Mouse (Mus musculus) CH12.LX (cell line): Measurements from ENCODE around the gene Nbeal1. TPM values are rescaled to one million over a fixed set of nuclear protein-coding genes. Genes with fewer than 3 reads are reported as not detected.

Experiments
- DNase-seq: peaks from one replicate; pipeline ENCODE4 v3.0.0-alpha.2; 2013; ENCODE audit errors: extremely low read depth
- H3K27ac ChIP-seq: 2 replicates; pipeline ENCODE4 v1.5.1; 2012; ENCODE audit warnings: low read depth, mild to moderate bottlenecking, control low read depth, moderate library complexity; ENCODE audit not compliant: insufficient read depth
- H3K27me3 ChIP-seq: replicated peaks from 2 replicates; pipeline ENCODE3; 2012; ENCODE audit warnings: inconsistent platforms
- H3K36me3 ChIP-seq, 2 experiments: replicated peaks in 1 of 2; 2 replicates each; pipeline versions ENCODE3 to v1.6.1; 2012; ENCODE audit warnings: inconsistent platforms in 1 of 2, low read length in 1 of 2, mild to moderate bottlenecking in 1 of 2, mixed read lengths in 1 of 2, moderate library complexity in 1 of 2; ENCODE audit not compliant: control insufficient read depth in 1 of 2, insufficient read depth in 1 of 2
- H3K4me1 ChIP-seq, 2 experiments: 2 replicates each; pipeline ENCODE4 v1.6.1; 2012; ENCODE audit warnings: inconsistent platforms in 1 of 2, moderate library complexity in 1 of 2; ENCODE audit not compliant: insufficient read depth in 2 of 2, control insufficient read depth in 1 of 2
- H3K4me2 ChIP-seq: 2 replicates; pipeline ENCODE4 v1.6.1; 2012; ENCODE audit warnings: low read depth, mild to moderate bottlenecking, control low read depth; ENCODE audit not compliant: poor library complexity, insufficient read depth, severe bottlenecking
- H3K4me3 ChIP-seq, 3 experiments: fragments of 150-350 bp in 1 of 3; sonication (generic) in 1 of 3; replicated peaks in 1 of 3; 2 replicates each; pipeline versions ENCODE3 to v1.5.1; 2011 to 2012; ENCODE audit warnings: low read depth in 2 of 3, low read length in 2 of 3, mild to moderate bottlenecking in 2 of 3, moderate library complexity in 2 of 3, control low read depth in 1 of 3, improper control_type of control experiment in 1 of 3, inconsistent platforms in 1 of 3, mixed read lengths in 1 of 3; ENCODE audit not compliant: poor library complexity in 1 of 3
- H3K79me2 ChIP-seq: replicated peaks from 2 replicates; pipeline ENCODE4 v1.6.1; 2012; ENCODE audit warnings: mild to moderate bottlenecking, moderate library complexity; ENCODE audit not compliant: control insufficient read depth, poor library complexity, insufficient read depth, severe bottlenecking; ENCODE audit errors: extremely low read depth
- H3K9ac ChIP-seq: 2 replicates; pipeline ENCODE4 v1.6.1; 2012; ENCODE audit warnings: low read depth, mild to moderate bottlenecking, control low read depth, moderate library complexity; ENCODE audit not compliant: insufficient read depth
- H3K9me3 ChIP-seq: replicated peaks from 2 replicates; pipeline ENCODE3; 2012; ENCODE audit warnings: low read length, inconsistent platforms, mixed read lengths
- BHLHE40 ChIP-seq: IDR thresholded peaks from 2 replicates; pipeline ENCODE4 v1.6.1; 2011; ENCODE audit warnings: mild to moderate bottlenecking, low read depth, low read length, improper control_type of control experiment
- CHD2 ChIP-seq: IDR thresholded peaks from 2 replicates; pipeline ENCODE4 v1.6.1; 2011; ENCODE audit warnings: low read length, improper control_type of control experiment
- EP300 ChIP-seq: IDR thresholded peaks from 2 replicates; pipeline ENCODE4 v1.6.1; 2011; ENCODE audit warnings: low read length, improper control_type of control experiment
- IRF4 ChIP-seq: IDR thresholded peaks from 2 replicates; pipeline ENCODE4 v1.6.1; 2014; ENCODE audit warnings: low read depth, mild to moderate bottlenecking, inconsistent platforms, low read length, improper control_type of control experiment
- JUND ChIP-seq: conservative IDR thresholded peaks from 2 replicates; pipeline ENCODE4 v1.6.1; 2011; ENCODE audit warnings: low read depth, low read length, improper control_type of control experiment
- MYC ChIP-seq: IDR thresholded peaks from 2 replicates; pipeline ENCODE4 v1.6.1; 2011; ENCODE audit warnings: low read depth, mild to moderate bottlenecking, improper control_type of control experiment, low read length
- NRF1 ChIP-seq: IDR thresholded peaks from 2 replicates; pipeline ENCODE4 v1.6.1; 2014; ENCODE audit warnings: low read depth, mild to moderate bottlenecking, inconsistent platforms, low read length, improper control_type of control experiment, moderate library complexity
- PAX5 ChIP-seq: IDR thresholded peaks from 2 replicates; pipeline ENCODE4 v1.6.1; 2012; ENCODE audit warnings: low read length, inconsistent platforms, mixed read lengths
- RAD21 ChIP-seq: IDR thresholded peaks from 2 replicates; pipeline ENCODE4 v1.6.1; 2011; ENCODE audit warnings: low read depth, mild to moderate bottlenecking, low read length, improper control_type of control experiment, moderate library complexity
- SIN3A ChIP-seq: IDR thresholded peaks from 2 replicates; pipeline ENCODE4 v1.6.1; 2012; ENCODE audit warnings: low read length, improper control_type of control experiment, inconsistent platforms
- ZC3H11A ChIP-seq: IDR thresholded peaks from 2 replicates; pipeline ENCODE4 v1.6.1; 2012; ENCODE audit warnings: low read depth, mild to moderate bottlenecking, inconsistent platforms, low read length, improper control_type of control experiment
- ZKSCAN1 ChIP-seq: IDR thresholded peaks from 2 replicates; pipeline ENCODE4 v1.6.1; 2012; ENCODE audit warnings: low read depth, inconsistent platforms, low read length, improper control_type of control experiment, borderline replicate concordance
- ZNF384 ChIP-seq: IDR thresholded peaks from 2 replicates; pipeline ENCODE4 v1.6.1; 2012; ENCODE audit warnings: low read depth, low read length, improper control_type of control experiment, inconsistent platforms
- dilution Hi-C: fragments of 300-500 bp; cut with MboI; formaldehyde crosslinking; loops from 2 replicates; pipeline ENCODE4 v1.14.3; 2020; ENCODE audit warnings: low sequenced_read_pairs; ENCODE audit not compliant: extremely low pct_unique_long_range_greater_than_20kb, extremely low pct_ligation_motif_present
- in situ Hi-C: fragments of 300-500 bp; cut with MboI; formaldehyde crosslinking; loops from 3 replicates; pipeline ENCODE4 v1.14.3; 2019; ENCODE audit warnings: low sequenced_read_pairs, low pct_ligation_motif_present, low pct_unique_long_range_greater_than_20kb, mixed read lengths
- polyA plus RNA-seq: library from polyadenylated mRNA; unstranded; fragments of >175 nt; gene quantifications from 2 replicates; pipeline ENCODE4 v1.2.1, GENCODE M21; 2012; ENCODE audit warnings: low read depth; ENCODE audit not compliant: insufficient read length
- total RNA-seq, 2 experiments: library from RNA; depleted of rRNA; stranded (reverse); fragments of 300-350 nt in 1 of 2; fragments of >200 nt in 1 of 2; gene quantifications; 2 replicates each; pipeline ENCODE4 v1.2.3; 2012 to 2014

Gene Nbeal1
- total and polyA plus RNA-seq, 3 experiments: 0.47 to 2.5 (median 0.50) TPM

- H3K4me2 ChIP-seq: peak overlapping the region; percentile 93
- peaks cover 0 to 24% of the 10 kb centered on the region in 2 experiments; a peak in 2 of 4 replicates for H3K4me1 ChIP-seq
- dilution Hi-C loops: no loop called here
- H3K9ac ChIP-seq: peak overlapping the region; percentile 94
- TF ChIP-seq RAD21: no peak
- TF ChIP-seq EP300: peak; percentile 22; the same call in 1 of the 2 replicates
- 0 out of 2 replicates have a peak, but pooled peaks have one; percentile 26 for TF ChIP-seq IRF4
- TF ChIP-seq MYC: no peak
- TF ChIP-seq SIN3A: no peak
- in situ Hi-C loops: no loop called here
- no peak overlapping the region for H3K27ac ChIP-seq
- H3K36me3 ChIP-seq: no peaks in the 10 kb centered on the region
- H3K79me2 ChIP-seq: 0 out of 2 replicates have a peak, but pooled peaks cover 6% of the 10 kb centered on the region
- H3K4me3 ChIP-seq: peak overlapping the region; percentile 60 to 86 (median 83)
- no peaks in the 10 kb centered on the region for H3K9me3 ChIP-seq
- peak; percentile 5 for DNase-seq
- H3K27me3 ChIP-seq: no peaks in the 10 kb centered on the region
Observed at GRCm38 (mm10) chr1:60343630-60344455, 163.4 kb downstream of the Nbeal1 start.

DNA sequence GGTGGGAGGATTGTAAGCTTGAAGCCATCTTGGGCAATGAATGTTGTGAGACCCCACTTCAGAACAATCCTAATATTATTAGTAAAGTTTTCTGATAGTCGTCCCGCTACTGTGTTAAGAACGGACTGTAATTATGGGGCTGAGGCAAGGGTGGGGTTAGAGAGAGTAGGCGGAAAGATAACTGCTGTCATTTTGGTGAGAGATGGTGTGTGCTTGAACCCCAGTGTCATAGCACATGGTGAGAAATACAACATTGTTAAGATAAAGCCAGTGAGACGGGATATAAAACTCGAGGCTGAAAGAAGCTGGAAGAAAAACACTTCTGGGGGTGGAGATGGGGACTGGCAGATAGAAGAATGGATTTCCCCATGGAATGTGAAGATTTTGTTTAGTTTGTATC, 164.3 kb downstream of the Nbeal1 start:
- no peak overlapping the region for H3K4me3 ChIP-seq
- H3K27ac ChIP-seq: no peak overlapping the region
- dilution Hi-C loops (no loop called here), in situ Hi-C loops (no loop called here)
- H3K79me2 ChIP-seq: peaks cover 6% of the 10 kb centered on the region; the same call in 1 of the 2 replicates
- DNase-seq: no peak
- TF ChIP-seq ZKSCAN1: no peak
- TF ChIP-seq PAX5: no peak
- TF ChIP-seq ZNF384: no peak
- no peak for TF ChIP-seq CHD2
- no peak for TF ChIP-seq JUND
- no peak for TF ChIP-seq ZC3H11A
- peaks cover 6% of the 10 kb centered on the region for H3K9me3 ChIP-seq
- H3K27me3 ChIP-seq: no peaks in the 10 kb centered on the region
- H3K9ac ChIP-seq: no peak overlapping the region; the same call in 1 of the 2 replicates
- peaks cover 0 to 5% of the 10 kb centered on the region in 2 experiments for H3K36me3 ChIP-seq
- H3K4me1 ChIP-seq: peaks cover 0 to 24% of the 10 kb centered on the region in 2 experiments; a peak in 2 of 4 replicates
- no peak overlapping the region for H3K4me2 ChIP-seq

- Histone ChIP-seq H3K4me2 (no peak overlapping the region), H3K27me3 (no peaks in the 10 kb centered on the region), H3K4me1 (peaks cover 0 to 24% of the 10 kb centered on the region in 2 experiments; a peak in 2 of 4 replicates), H3K36me3 (peaks cover 0 to 5% of the 10 kb centered on the region in 2 experiments), H3K9ac (no peak overlapping the region), H3K79me2 (peaks cover 6% of the 10 kb centered on the region; the same call in 1 of the 2 replicates), H3K9me3 (peaks cover 11% of the 10 kb centered on the region), H3K4me3 (no peak overlapping the region), H3K27ac (no peak overlapping the region)
- dilution Hi-C loops: no loop called here
- no peak for DNase-seq
- TF ChIP-seq BHLHE40: no peak
- TF ChIP-seq NRF1: no peak
- in situ Hi-C loops: no loop called here
Observed at GRCm38 (mm10) chr1:60345712-60346111, 165.3 kb downstream of the Nbeal1 start.
